Mouse (Mus musculus) kidney, postnatal 10 days (tissue): ENCODE results near the gene Neu1.
"Not testable (repeated sequence)": the region's sequence is repeated elsewhere in the genome, so short reads cannot be mapped to it uniquely, and the experiment has no call there.

ENCODE experiments used
- DNase-seq: peaks from one replicate; pipeline ENCODE4 v3.0.0; 2021; ENCODE audit warnings: mixed read lengths

Gene Neu1

DNA sequence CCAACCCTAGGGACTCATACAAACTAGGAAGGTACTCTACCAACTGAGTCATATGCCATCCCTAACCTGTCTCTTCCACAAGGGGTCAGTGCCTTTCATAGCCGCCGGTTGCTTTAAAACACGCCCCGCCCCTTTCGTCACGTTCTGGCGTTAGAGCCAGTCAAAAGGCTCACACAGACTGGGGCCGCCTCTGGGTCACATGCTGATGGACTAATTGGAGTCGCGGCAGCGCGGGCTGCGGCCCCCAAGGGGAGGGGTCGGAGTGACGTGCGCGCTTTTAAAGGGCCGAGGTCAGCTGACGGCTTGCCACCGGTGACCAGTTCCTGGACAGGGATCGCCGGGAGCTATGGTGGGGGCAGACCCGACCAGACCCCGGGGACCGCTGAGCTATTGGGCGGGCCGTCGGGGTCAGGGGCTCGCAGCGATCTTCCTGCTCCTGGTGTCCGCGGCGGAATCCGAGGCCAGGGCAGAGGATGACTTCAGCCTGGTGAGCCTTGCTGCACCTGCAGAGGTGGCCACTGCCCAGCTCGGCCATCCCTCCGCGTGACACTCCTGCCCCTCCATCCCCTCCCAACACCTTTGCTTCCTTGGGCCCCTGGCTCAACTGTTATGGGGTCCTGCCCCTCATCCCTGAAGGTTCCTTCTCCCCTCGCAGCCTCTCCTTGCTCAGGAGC is at the start of gene Neu1:
Neu1 (plus strand) TSS at position 193 of the 674 bp plus-strand sequence.
- DNase-seq: peak; percentile 99

DNA sequence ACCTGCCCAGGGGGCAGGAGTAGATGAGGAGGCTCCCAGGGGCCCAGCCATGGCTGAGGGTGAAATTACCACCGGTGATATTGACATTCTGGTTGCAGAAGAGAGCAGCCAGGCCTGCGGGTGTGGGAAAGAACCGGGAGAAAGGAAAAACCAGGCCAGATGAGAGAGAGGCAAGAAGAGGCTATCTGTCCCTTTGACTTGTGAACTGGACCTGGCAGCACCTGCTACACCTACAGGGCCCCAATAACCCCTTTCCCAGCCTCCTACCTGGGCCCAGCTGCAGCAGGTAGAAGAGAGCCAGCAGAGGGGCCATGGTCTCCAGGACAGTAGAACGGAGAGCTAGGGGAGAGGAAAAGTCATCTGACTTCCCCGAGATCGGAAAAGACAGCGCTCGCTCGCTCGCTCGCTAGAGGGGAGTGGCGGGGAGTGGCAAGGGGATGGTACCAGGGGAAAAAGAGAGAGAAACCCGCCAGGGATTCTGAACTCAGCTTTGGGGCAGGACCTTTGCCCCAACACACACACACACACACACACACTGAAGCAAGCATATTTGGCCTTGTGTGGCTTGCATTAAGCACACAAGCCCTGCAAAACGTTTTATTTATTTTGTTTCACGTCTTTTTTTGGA is 49.3 kb upstream of the Neu1 start, which contains the start of gene Gm20547:
Gm20547 (minus strand) TSS at position 360 of the 628 bp plus-strand sequence.
- DNase-seq: peak; percentile 42

- no peak for DNase-seq
Observed at GRCm38 (mm10) chr17:34883332-34883731, 47.7 kb upstream of the Neu1 start.

DNA sequence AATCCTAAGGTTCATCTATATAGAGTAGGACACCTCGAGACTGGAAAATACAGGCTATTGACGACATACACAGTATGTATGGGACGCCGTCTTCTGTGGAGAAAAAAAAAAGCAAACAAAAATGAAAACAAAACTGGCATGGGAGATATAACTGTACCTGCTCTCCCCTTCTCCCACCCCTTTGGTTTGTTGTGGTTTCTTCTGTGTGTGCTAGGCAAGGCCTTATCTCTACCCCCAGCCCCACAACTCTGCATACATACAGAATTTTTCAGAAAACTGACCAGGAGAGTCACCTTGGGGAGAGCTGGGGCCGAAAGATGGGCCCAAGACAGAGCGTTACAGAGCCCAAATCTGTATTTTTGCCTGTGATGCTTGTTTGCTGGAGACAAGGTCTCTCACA is 46.3 kb upstream of the Neu1 start:
- no peak for DNase-seq

GRCm38 (mm10) chr17:34885615-34886014 is 45.4 kb upstream of the Neu1 start:
- DNase-seq: no peak

DNA sequence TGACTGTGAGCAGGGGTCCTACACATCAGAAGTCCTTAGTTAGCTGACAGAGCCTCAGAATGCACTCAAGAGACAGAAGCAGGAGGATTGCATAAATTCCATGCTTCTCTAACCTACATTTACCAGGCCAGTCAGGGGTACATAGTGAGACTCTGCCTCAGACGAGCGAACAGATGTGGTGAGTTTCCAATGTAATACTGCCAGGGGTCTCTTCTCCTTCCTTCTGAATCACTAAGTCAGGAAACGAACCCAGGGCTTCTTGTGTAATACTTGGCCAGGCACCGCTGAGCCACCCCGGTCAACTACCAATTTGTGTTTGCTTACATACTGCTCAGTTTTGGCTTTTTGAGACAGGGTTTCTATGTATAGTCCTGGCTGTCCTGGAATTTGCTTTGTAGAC is 43.1 kb upstream of the Neu1 start:
- no peak for DNase-seq

- no peak for DNase-seq
Observed at GRCm38 (mm10) chr17:34890074-34890743, 40.8 kb upstream of the Neu1 start.

DNA sequence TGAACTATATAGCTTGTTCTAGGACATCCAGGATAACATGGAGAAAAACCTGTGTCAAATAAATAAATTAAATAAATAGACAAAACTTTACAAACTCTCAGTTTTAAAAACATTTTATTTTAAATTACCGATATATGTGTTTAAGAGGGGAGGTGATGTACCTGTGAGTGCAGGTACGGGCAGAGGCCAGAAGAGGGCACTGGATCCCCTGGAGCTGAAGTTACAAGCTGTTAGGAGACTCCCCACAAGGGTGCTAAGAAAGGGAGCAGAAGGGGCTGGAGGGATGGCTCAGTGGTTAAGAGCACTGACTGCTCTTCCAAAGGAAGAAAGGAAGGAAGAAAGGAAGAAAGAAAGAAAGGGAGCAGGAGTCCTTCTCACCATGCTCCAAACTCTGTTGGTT is 39.7 kb upstream of the Neu1 start:
- no peak for DNase-seq

DNA sequence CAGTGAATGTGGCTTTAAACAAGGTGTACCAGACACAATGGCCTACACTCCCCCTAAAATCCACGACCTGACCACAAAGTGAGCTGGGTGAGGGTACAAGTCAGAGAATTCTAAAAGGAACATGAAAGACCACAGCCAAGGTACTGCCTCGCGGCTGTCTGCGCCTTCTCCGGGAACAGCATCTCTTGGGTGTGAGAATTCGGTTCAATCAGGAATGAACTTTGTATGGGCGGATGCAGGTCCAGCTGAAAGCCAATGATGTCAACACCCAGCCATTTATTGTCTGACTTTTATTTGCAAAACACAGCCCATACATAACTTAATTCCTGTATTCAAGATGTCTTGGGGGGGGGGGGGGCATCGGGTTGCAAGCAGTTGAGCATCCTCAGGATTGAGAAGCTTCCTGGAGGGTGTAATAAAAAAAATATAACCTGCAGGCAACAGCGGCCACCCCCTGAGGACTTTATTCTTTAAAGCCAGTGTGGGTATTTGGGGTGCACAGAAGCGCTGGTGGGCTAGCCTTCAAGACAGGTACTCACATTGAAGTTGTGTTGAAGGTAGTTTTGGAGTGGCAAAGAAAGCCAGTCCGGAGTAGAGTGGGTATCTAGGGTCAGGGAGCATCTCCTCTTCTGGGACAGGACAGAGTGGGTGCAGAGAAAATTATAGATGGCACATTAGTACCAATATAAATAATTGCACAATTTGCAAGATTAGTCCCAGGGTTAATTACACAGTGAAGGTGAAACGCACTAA is 37.8 kb upstream of the Neu1 start:
- DNase-seq: no peak

GRCm38 (mm10) chr17:34894074-34894597 is 36.9 kb upstream of the Neu1 start:
- DNase-seq: peak; percentile 97

GRCm38 (mm10) chr17:34894801-34895530 is 36.1 kb upstream of the Neu1 start:
- DNase-seq: peak; percentile 77

GRCm38 (mm10) chr17:34895724-34896123 is 35.3 kb upstream of the Neu1 start:
- DNase-seq: peak; percentile 22

DNA sequence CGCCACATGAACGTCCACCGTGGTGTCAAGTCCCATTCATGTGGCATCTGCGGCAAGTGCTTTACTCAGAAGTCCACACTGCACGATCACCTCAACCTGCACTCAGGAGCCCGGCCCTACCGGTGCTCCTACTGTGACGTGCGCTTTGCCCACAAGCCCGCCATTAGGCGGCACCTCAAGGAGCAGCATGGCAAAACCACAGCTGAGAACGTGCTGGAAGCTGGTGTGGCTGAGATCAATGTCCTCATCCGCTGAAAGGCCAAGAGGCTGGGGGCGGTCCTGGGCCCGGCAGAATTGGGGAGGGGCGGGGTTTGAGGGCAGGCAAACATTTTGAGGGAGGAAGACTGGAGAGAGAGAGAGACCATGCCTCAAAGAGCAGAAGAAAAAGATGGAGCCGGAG is 34.7 kb upstream of the Neu1 start:
- peak; percentile 47 for DNase-seq

DNA sequence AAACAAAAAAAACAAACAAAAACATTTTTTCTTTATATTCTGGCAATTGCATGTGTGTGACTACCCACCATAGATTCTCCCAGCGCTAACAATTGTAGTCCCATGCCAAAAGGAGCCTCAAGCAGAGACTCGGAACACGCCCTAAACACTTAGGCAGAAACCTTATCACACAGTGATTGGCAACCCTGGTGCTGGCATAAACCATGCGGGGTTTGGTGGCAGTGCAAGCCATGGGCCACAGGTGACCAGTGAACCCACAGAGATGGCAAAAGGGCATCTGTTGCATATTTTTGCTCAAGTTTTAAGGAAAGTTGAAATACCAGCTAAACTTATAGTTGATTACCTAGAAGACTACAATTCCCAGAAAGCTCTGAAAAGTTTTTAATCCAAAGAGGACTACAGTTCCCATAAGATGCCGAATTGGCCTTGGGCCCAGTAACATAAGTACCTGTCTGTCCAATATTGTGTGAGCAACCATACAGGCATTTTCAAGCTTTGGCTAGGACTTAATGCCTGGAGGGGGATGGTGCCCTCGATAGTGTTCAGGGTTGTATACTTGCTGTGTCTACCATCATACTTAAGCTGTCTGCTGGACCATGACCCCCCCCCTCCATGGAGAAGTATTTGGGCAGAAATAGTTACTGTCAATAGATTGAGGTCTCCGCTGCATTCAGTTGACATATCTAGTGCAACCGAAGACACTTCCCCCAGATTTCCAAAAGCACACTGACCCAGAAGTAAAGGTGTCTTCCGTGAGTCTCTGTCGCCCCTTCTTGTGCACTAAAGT is 33.5 kb upstream of the Neu1 start:
- peak; percentile 60 for DNase-seq

DNA sequence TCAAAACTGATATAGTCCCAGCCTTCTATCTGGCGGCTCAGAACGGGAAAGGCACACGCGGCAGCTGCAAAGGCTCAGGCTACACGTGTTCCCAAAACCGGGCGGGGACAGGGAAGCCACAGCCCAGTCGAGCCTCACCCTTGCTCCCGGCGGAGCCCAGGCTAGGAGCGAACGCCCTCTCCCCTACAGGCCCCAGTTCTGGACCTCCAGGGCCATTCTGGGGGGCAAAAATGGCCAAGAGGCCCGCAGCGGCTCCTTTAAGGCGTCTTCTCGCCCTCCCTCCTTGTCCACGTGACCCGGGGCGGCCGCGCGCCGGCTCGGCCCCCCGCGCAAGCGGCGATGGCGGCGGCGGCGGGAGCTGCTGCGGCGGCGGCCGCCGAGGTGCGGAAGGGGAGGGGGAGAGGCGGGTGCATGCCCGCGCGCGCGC is 32.9 kb upstream of the Neu1 start, which contains the start of the genes C2 and Ehmt2:
C2 (minus strand) TSS at position 106 of the 427 bp plus-strand sequence.
Ehmt2 (plus strand) TSS at position 310 of the 427 bp plus-strand sequence.
- DNase-seq: peak; percentile 87

GRCm38 (mm10) chr17:34898706-34899052 is 32.4 kb upstream of the Neu1 start:
- DNase-seq: peak; percentile 65

DNA sequence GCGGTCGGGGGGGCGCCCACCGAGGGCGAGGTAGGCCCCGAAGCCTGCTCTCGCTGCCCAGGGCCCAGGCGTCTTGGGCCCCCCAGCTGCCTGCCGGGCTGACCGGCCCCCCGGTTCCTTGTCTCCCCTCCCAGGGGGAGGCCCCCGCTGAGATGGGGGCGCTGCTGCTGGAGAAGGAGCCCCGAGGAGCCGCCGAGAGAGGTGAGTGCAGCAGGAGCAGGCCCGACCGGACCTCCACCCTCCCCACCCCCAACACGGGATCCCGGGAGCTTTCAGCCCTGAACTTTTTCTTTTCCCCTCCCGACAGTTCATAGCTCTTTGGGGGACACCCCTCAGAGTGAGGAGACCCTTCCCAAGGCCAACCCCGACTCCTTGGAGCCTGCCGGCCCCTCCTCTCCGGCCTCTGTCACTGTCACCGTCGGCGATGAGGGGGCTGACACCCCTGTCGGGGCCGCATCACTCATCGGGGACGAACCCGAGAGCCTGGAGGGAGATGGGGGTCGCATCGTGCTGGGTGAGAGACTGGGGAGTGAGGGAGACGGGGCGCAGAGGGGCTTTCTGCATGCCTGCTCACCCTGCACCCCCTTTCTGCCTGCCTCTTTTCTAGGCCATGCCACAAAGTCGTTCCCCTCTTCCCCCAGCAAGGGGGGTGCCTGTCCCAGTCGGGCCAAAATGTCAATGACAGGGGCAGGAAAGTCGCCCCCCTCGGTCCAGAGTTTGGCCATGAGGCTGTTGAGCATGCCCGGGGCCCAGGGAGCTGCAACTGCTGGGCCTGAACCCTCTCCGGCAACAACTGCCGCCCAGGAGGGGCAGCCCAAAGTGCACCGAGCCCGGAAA is 31.8 kb upstream of the Neu1 start:
- DNase-seq: peak; percentile 71

- DNase-seq: peak; percentile 57
Observed at GRCm38 (mm10) chr17:34899890-34900243, 31.2 kb upstream of the Neu1 start.

- DNase-seq: not testable (repeated sequence)
Observed at GRCm38 (mm10) chr17:34900826-34901225, 30.2 kb upstream of the Neu1 start.

- not testable (repeated sequence) for DNase-seq
Observed at GRCm38 (mm10) chr17:34901948-34902347, 29.1 kb upstream of the Neu1 start.
